Mouse (Mus musculus) myocyte (in vitro differentiated cells): Measurements from ENCODE around the gene Lama5. TPM values are rescaled to one million over a fixed set of nuclear protein-coding genes. Genes with fewer than 3 reads are reported as not detected.

Source experiments
- H3K27me3 ChIP-seq: one replicate; pipeline ENCODE4 v1.6.1; 2011; ENCODE audit not compliant: control insufficient read depth, insufficient read depth, insufficient read length
- H3K36me3 ChIP-seq: one replicate; pipeline ENCODE4 v1.6.1; 2011; ENCODE audit not compliant: control insufficient read depth, insufficient read depth
- H3K4me2 ChIP-seq: one replicate; pipeline ENCODE4 v1.6.1; 2011; ENCODE audit warnings: low read depth, control low read depth
- H3K4me3 ChIP-seq: one replicate; pipeline ENCODE4 v1.5.1; 2011; ENCODE audit warnings: mild to moderate bottlenecking, control low read depth, moderate library complexity
- H3K79me2 ChIP-seq: one replicate; pipeline ENCODE4 v1.6.1; 2011; ENCODE audit not compliant: control insufficient read depth, insufficient read depth
- H3ac ChIP-seq: one replicate; pipeline ENCODE4 v1.6.1; 2011; ENCODE audit not compliant: control insufficient read depth, insufficient read length
- CEBPB ChIP-seq: IDR thresholded peaks from 2 replicates; pipeline ENCODE4 v1.6.1; 2011; ENCODE audit warnings: mild to moderate bottlenecking, moderate library complexity; ENCODE audit not compliant: poor library complexity, insufficient read depth, severe bottlenecking
- E2F4 ChIP-seq: IDR thresholded peaks from one replicate; pipeline ENCODE4 v1.6.1; 2011; ENCODE audit warnings: mild to moderate bottlenecking, control low read depth, moderate library complexity; ENCODE audit not compliant: insufficient read depth
- MAX ChIP-seq: IDR thresholded peaks from one replicate; pipeline ENCODE4 v1.6.1; 2011; ENCODE audit warnings: low read depth, mild to moderate bottlenecking, control low read depth
- MYOD1 ChIP-seq, 3 experiments: IDR thresholded peaks; one replicate each; pipeline ENCODE4 v1.6.1; 2011; ENCODE audit warnings: control low read depth in 2 of 3, low read depth in 2 of 3, mild to moderate bottlenecking in 2 of 3, moderate library complexity in 1 of 3; ENCODE audit not compliant: insufficient read length in 2 of 3, control insufficient read depth in 1 of 3
- MYOG ChIP-seq, 3 experiments: IDR thresholded peaks; one replicate each; pipeline ENCODE4 v1.6.1; 2011; ENCODE audit warnings: control low read depth in 2 of 3, low read depth in 2 of 3, mild to moderate bottlenecking in 2 of 3; ENCODE audit not compliant: insufficient read length in 2 of 3, control insufficient read depth in 1 of 3, insufficient read depth in 1 of 3
- POLR2A ChIP-seq: IDR thresholded peaks from one replicate; pipeline ENCODE4 v1.6.1; 2011; ENCODE audit warnings: low read depth, mild to moderate bottlenecking, control low read depth, moderate library complexity; ENCODE audit not compliant: insufficient read length
- POLR2AphosphoS2 ChIP-seq: IDR thresholded peaks from one replicate; pipeline ENCODE4 v1.6.1; 2011; ENCODE audit warnings: low read depth, control low read depth; ENCODE audit not compliant: insufficient read length
- REST ChIP-seq: IDR thresholded peaks from one replicate; pipeline ENCODE4 v1.6.1; 2011; ENCODE audit warnings: mild to moderate bottlenecking, control low read depth, moderate library complexity; ENCODE audit not compliant: insufficient read depth, insufficient read length
- SRF ChIP-seq: IDR thresholded peaks from one replicate; pipeline ENCODE4 v1.6.1; 2011; ENCODE audit warnings: low read depth; ENCODE audit not compliant: control insufficient read depth, insufficient read length
- TCF12 ChIP-seq: IDR thresholded peaks from one replicate; pipeline ENCODE4 v1.6.1; 2011; ENCODE audit warnings: mild to moderate bottlenecking, control low read depth; ENCODE audit not compliant: poor library complexity, insufficient read depth, severe bottlenecking
- TCF3 ChIP-seq: IDR thresholded peaks from one replicate; pipeline ENCODE4 v1.6.1; 2011; ENCODE audit warnings: low read depth, control low read depth; ENCODE audit not compliant: insufficient read length
- USF1 ChIP-seq: IDR thresholded peaks from one replicate; pipeline ENCODE4 v1.6.1; 2011; ENCODE audit warnings: low read depth, mild to moderate bottlenecking, control low read depth, moderate library complexity
- polyA plus RNA-seq: library from polyadenylated mRNA; unstranded; fragments of >200 nt; fragmentation: generic; extraction: Trizol; gene quantifications from one replicate; pipeline ENCODE4 v1.2.1, GENCODE M21; 2012; ENCODE audit warnings: missing spikeins

Lama5 gene
- polyA plus RNA-seq, 1 experiment: 80.8 TPM

- peaks cover 22% of the 10 kb centered on the region for H3K36me3 ChIP-seq
Observed at GRCm38 (mm10) chr2:180187362-180187761, 38.3 kb downstream of the Lama5 start.

GRCm38 (mm10) chr2:180185686-180186085, 40.0 kb downstream of the Lama5 start:
- no peaks in the 10 kb centered on the region for H3K79me2 ChIP-seq
- H3K36me3 ChIP-seq: peaks cover 22% of the 10 kb centered on the region
- H3K4me3 ChIP-seq: no peak overlapping the region
- no peak for TF ChIP-seq TCF12
- TF ChIP-seq CEBPB: no peak
- TF ChIP-seq MYOD1 (IDR thresholded peaks at IDR 0.05; ENCODE audit: control insufficient read depth in 1 of 3, insufficient read length in 2 of 3, low read depth in 2 of 3): peak in 2 of 3 experiments; percentile 72 to 87
- no peak for TF ChIP-seq POLR2AphosphoS2
- peak; percentile 18 to 94 (median 87) for TF ChIP-seq MYOG (IDR thresholded peaks at IDR 0.05; ENCODE audit: control insufficient read depth in 1 of 3, insufficient read depth in 1 of 3, insufficient read length in 2 of 3, low read depth in 2 of 3)
- TF ChIP-seq TCF3: peak; percentile 25
- no peak for TF ChIP-seq POLR2A
- no peak overlapping the region for H3ac ChIP-seq
- no peaks in the 10 kb centered on the region for H3K27me3 ChIP-seq
- no peak overlapping the region for H3K4me2 ChIP-seq

More at GRCm38 (mm10) chr2:180187362-180187761, 38.3 kb downstream of the Lama5 start:
- no peak overlapping the region for H3K4me2 ChIP-seq
- H3K4me3 ChIP-seq: no peak overlapping the region
- no peak overlapping the region for H3ac ChIP-seq
- TF ChIP-seq TCF12: no peak
- TF ChIP-seq SRF: no peak
- no peak for TF ChIP-seq POLR2AphosphoS2
- TF ChIP-seq CEBPB: no peak
- TF ChIP-seq MYOD1 (IDR thresholded peaks at IDR 0.05; ENCODE audit: control insufficient read depth in 1 of 3, insufficient read length in 2 of 3, low read depth in 2 of 3): no peak
- TF ChIP-seq TCF3: no peak
- no peak for TF ChIP-seq MYOG (IDR thresholded peaks at IDR 0.05; ENCODE audit: control insufficient read depth in 1 of 3, insufficient read depth in 1 of 3, insufficient read length in 2 of 3, low read depth in 2 of 3)
- TF ChIP-seq E2F4: no peak
- no peak for TF ChIP-seq USF1
- TF ChIP-seq POLR2A: no peak
- TF ChIP-seq REST: no peak
- TF ChIP-seq MAX: no peak
- H3K27me3 ChIP-seq: no peaks in the 10 kb centered on the region
- no peaks in the 10 kb centered on the region for H3K79me2 ChIP-seq

- Histone ChIP-seq H3K79me2 (no peaks in the 10 kb centered on the region), H3ac (no peak overlapping the region), H3K4me3 (no peak overlapping the region), H3K36me3 (peaks cover 22% of the 10 kb centered on the region), H3K27me3 (no peaks in the 10 kb centered on the region), H3K4me2 (no peak overlapping the region)
- TF ChIP-seq MYOG (IDR thresholded peaks at IDR 0.05; ENCODE audit: control insufficient read depth in 1 of 3, insufficient read depth in 1 of 3, insufficient read length in 2 of 3, low read depth in 2 of 3): no peak
- no peak for TF ChIP-seq MYOD1 (IDR thresholded peaks at IDR 0.05; ENCODE audit: control insufficient read depth in 1 of 3, insufficient read length in 2 of 3, low read depth in 2 of 3)
- TF ChIP-seq REST: no peak
- TF ChIP-seq TCF3: no peak
- no peak for TF ChIP-seq POLR2AphosphoS2
- TF ChIP-seq USF1: no peak
- TF ChIP-seq POLR2A: no peak
- no peak for TF ChIP-seq TCF12
- TF ChIP-seq MAX: no peak
- TF ChIP-seq E2F4: no peak
- TF ChIP-seq SRF: no peak
- TF ChIP-seq CEBPB: no peak
Observed at GRCm38 (mm10) chr2:180184752-180185109, 40.9 kb downstream of the Lama5 start.

GRCm38 (mm10) chr2:180184011-180184751, 41.5 kb downstream of the Lama5 start:
- TF ChIP-seq E2F4 (no peak), MYOG (IDR thresholded peaks at IDR 0.05; ENCODE audit: control insufficient read depth in 1 of 3, insufficient read depth in 1 of 3, insufficient read length in 2 of 3, low read depth in 2 of 3) (no peak), MAX (no peak), TCF3 (no peak)
- Histone ChIP-seq H3K4me3 (no peak overlapping the region), H3K36me3 (peaks cover 22% of the 10 kb centered on the region), H3K79me2 (no peaks in the 10 kb centered on the region), H3K27me3 (no peaks in the 10 kb centered on the region), H3K4me2 (no peak overlapping the region), H3ac (no peak overlapping the region)

GRCm38 (mm10) chr2:180181542-180181941, 44.1 kb downstream of the Lama5 start:
- peaks cover 9% of the 10 kb centered on the region for H3K36me3 ChIP-seq

More at GRCm38 (mm10) chr2:180181542-180181941, 44.1 kb downstream of the Lama5 start:
- no peaks in the 10 kb centered on the region for H3K27me3 ChIP-seq
- H3ac ChIP-seq: no peak overlapping the region
- no peak for TF ChIP-seq MAX
- no peak for TF ChIP-seq TCF3
- TF ChIP-seq TCF12: no peak
- no peak for TF ChIP-seq MYOD1 (IDR thresholded peaks at IDR 0.05; ENCODE audit: control insufficient read depth in 1 of 3, insufficient read length in 2 of 3, low read depth in 2 of 3)
- no peak for TF ChIP-seq E2F4
- no peak for TF ChIP-seq MYOG (IDR thresholded peaks at IDR 0.05; ENCODE audit: control insufficient read depth in 1 of 3, insufficient read depth in 1 of 3, insufficient read length in 2 of 3, low read depth in 2 of 3)
- TF ChIP-seq SRF: no peak
- no peak for TF ChIP-seq POLR2AphosphoS2
- no peak for TF ChIP-seq CEBPB
- TF ChIP-seq USF1: no peak
- no peak for TF ChIP-seq POLR2A
- no peak for TF ChIP-seq REST
- no peak overlapping the region for H3K4me2 ChIP-seq
- H3K79me2 ChIP-seq: no peaks in the 10 kb centered on the region
- no peak overlapping the region for H3K4me3 ChIP-seq
